Mouse (Mus musculus) activated CD4-positive, CD25-positive, alpha-beta regulatory T cell, adult 9 weeks (primary cell): ENCODE results near the gene Olfr995. TPM values are rescaled to one million over a fixed set of nuclear protein-coding genes. Genes with fewer than 3 reads are reported as not detected.

Experiments
- polyA plus RNA-seq: library from polyadenylated mRNA; unstranded; fragments of 100-300 nt; shearing (Covaris generic); gene quantifications from one replicate; pipeline ENCODE4 v1.2.1, GENCODE M21; 2017

Gene Olfr995
- polyA plus RNA-seq, result not detected

GRCm38 (mm10) chr2:85443539-85443938 is at the start of gene Olfr995:
TSS of gene Olfr995 (minus strand) at chr2:85443639.

GRCm38 (mm10) chr2:85436351-85436750 is 7.1 kb downstream of the Olfr995 start, which contains the start of gene Olfr994:
TSS of gene Olfr994 (minus strand) at chr2:85436451.

GRCm38 (mm10) chr2:85414777-85415176 is 28.7 kb downstream of the Olfr995 start, which contains the start of gene Olfr993:
TSS of gene Olfr993 (minus strand) at chr2:85414877.

DNA sequence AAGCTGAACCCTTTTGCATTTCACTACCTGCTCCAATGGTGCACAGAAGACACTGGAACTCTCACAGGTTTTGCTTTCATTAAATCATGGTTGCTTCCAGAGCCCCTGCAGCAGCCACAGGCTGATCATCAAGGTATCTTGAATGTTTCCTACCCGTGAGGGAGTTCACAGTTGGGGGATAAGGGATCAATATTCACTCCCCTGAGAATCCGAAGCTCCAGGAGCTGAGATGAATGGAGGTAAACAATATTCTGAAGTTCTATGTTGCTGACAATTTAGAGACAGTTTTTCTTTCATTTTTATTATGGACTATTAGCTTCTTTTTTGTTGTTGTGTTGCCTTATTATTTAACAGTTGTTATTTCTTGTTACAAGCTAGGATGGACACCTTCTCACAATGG is 34.1 kb downstream of the Olfr995 start, which contains the start of gene Olfr992:
Gene Olfr992, minus strand, starts transcription at position 101 of the 400 bp plus-strand sequence.

Other genes with a start within 250 kb of the Olfr995 start
- gene Lrrc55, start 246.4 kb downstream of the Olfr995 start, polyA plus RNA-seq, result not detected
- gene Olfr987, start 104.3 kb downstream of the Olfr995 start, polyA plus RNA-seq, result 0.26 TPM
- gene Olfr988, start 80.4 kb downstream of the Olfr995 start, polyA plus RNA-seq, result not detected
- not detected for gene Olfr992, start 34.2 kb downstream of the Olfr995 start, polyA plus RNA-seq
- not detected for gene Olfr993, start 28.8 kb downstream of the Olfr995 start, polyA plus RNA-seq
- not detected for gene Olfr994, start 7.2 kb downstream of the Olfr995 start, polyA plus RNA-seq
- not detected for gene 4833423E24Rik, start 75.4 kb upstream of the Olfr995 start, polyA plus RNA-seq
- not detected for gene Olfr996, start 135.6 kb upstream of the Olfr995 start, polyA plus RNA-seq
- gene Olfr998, start 145.3 kb upstream of the Olfr995 start, polyA plus RNA-seq, result not detected
- gene Olfr1000, start 168.3 kb upstream of the Olfr995 start, polyA plus RNA-seq, result not detected
- not detected for gene Olfr1002, start 207.1 kb upstream of the Olfr995 start, polyA plus RNA-seq
- gene Olfr154, start 220.8 kb upstream of the Olfr995 start, polyA plus RNA-seq, result not detected
- gene Olfr1006, start 235.1 kb upstream of the Olfr995 start, polyA plus RNA-seq, result not detected
- gene Olfr1008, start 245.8 kb upstream of the Olfr995 start, polyA plus RNA-seq, result not detected